Mouse (Mus musculus) MEL (cell line): Measurements from ENCODE around the gene Thsd1. TPM values are rescaled to one million over a fixed set of nuclear protein-coding genes. Genes with fewer than 3 reads are reported as not detected.

Experiments
- DNase-seq: peaks from one replicate; pipeline ENCODE4 v3.0.0; 2011; ENCODE audit warnings: low read depth, low spot score
- H3K27ac ChIP-seq: 2 replicates; pipeline ENCODE4 v1.5.1; 2012; ENCODE audit warnings: low read depth, mild to moderate bottlenecking, control low read depth, low read length, moderate library complexity; ENCODE audit not compliant: control insufficient read depth
- H3K27me3 ChIP-seq, 2 experiments: fragments of 150-350 bp in 1 of 2; sonication (generic) in 1 of 2; 2 replicates each; pipeline ENCODE4 v1.6.1; 2012; ENCODE audit warnings: low read length in 2 of 2, mild to moderate bottlenecking in 2 of 2, improper control_type of control experiment in 1 of 2, moderate library complexity in 1 of 2; ENCODE audit not compliant: insufficient read depth in 2 of 2, control insufficient read depth in 1 of 2
- H3K36me3 ChIP-seq, 2 experiments: 2 replicates each; pipeline ENCODE4 v1.6.1; 2012 to 2014; ENCODE audit warnings: low read length in 2 of 2, improper control_type of control experiment in 1 of 2, inconsistent platforms in 1 of 2, mild to moderate bottlenecking in 1 of 2; ENCODE audit not compliant: insufficient read depth in 2 of 2, control insufficient read depth in 1 of 2
- H3K4me1 ChIP-seq, 2 experiments: fragments of 150-350 bp in 1 of 2; sonication (generic) in 1 of 2; 2 replicates each; pipeline ENCODE4 v1.6.1; 2012; ENCODE audit warnings: low read length in 2 of 2, improper control_type of control experiment in 1 of 2, mild to moderate bottlenecking in 1 of 2; ENCODE audit not compliant: insufficient read depth in 2 of 2, control insufficient read depth in 1 of 2
- H3K4me3 ChIP-seq, 2 experiments: fragments of 150-350 bp in 1 of 2; sonication (generic) in 1 of 2; 2 replicates each; pipeline ENCODE4 v1.5.1; 2012; ENCODE audit warnings: low read depth in 2 of 2, low read length in 2 of 2, mild to moderate bottlenecking in 2 of 2, moderate library complexity in 2 of 2, control low read depth in 1 of 2, improper control_type of control experiment in 1 of 2; ENCODE audit not compliant: control insufficient read depth in 1 of 2, insufficient read depth in 1 of 2
- H3K79me2 ChIP-seq: 2 replicates; pipeline ENCODE4 v1.6.1; 2012; ENCODE audit warnings: mild to moderate bottlenecking, low read length, moderate library complexity; ENCODE audit not compliant: control insufficient read depth, poor library complexity, insufficient read depth
- H3K9ac ChIP-seq: 2 replicates; pipeline ENCODE4 v1.6.1; 2012; ENCODE audit warnings: low read depth, mild to moderate bottlenecking, control low read depth, low read length, moderate library complexity; ENCODE audit not compliant: control insufficient read depth, poor library complexity, severe bottlenecking
- H3K9me3 ChIP-seq: fragments of 150-350 bp; sonication (generic); replicated peaks from 2 replicates; pipeline ENCODE4 v1.6.1; 2012; ENCODE audit warnings: mild to moderate bottlenecking, low read length, improper control_type of control experiment, moderate library complexity; ENCODE audit not compliant: insufficient read depth
- BHLHE40 ChIP-seq: IDR thresholded peaks from 2 replicates; pipeline ENCODE4 v1.6.1; 2012; ENCODE audit warnings: low read depth, mild to moderate bottlenecking, inconsistent platforms, low read length, improper control_type of control experiment, borderline replicate concordance
- CHD2 ChIP-seq: IDR thresholded peaks from 2 replicates; pipeline ENCODE4 v1.6.1; 2011; ENCODE audit warnings: low read length, improper control_type of control experiment
- ETS1 ChIP-seq: IDR thresholded peaks from 2 replicates; pipeline ENCODE4 v1.6.1; 2012; ENCODE audit warnings: low read depth, mild to moderate bottlenecking, inconsistent platforms, low read length, improper control_type of control experiment, moderate library complexity
- HCFC1 ChIP-seq: IDR thresholded peaks from 2 replicates; pipeline ENCODE4 v1.6.1; 2012; ENCODE audit warnings: low read depth, mild to moderate bottlenecking, inconsistent platforms, low read length, improper control_type of control experiment, moderate library complexity
- KAT2A ChIP-seq: conservative IDR thresholded peaks from 2 replicates; pipeline ENCODE4 v1.6.1; 2012; ENCODE audit warnings: low read depth, low read length, improper control_type of control experiment, inconsistent platforms
- MEF2A ChIP-seq: IDR thresholded peaks from 2 replicates; pipeline ENCODE4 v1.6.1; 2014; ENCODE audit warnings: low read depth, mild to moderate bottlenecking, inconsistent platforms, low read length, improper control_type of control experiment; ENCODE audit not compliant: poor library complexity, insufficient replicate concordance, severe bottlenecking; ENCODE audit errors: extremely low read depth
- MYC ChIP-seq: IDR thresholded peaks from 2 replicates; pipeline ENCODE4 v1.6.1; 2011; ENCODE audit warnings: low read depth, mild to moderate bottlenecking, low read length, improper control_type of control experiment, moderate library complexity
- RCOR1 ChIP-seq: IDR thresholded peaks from 2 replicates; pipeline ENCODE4 v1.6.1; 2012; ENCODE audit warnings: low read depth, mild to moderate bottlenecking, inconsistent platforms, low read length, improper control_type of control experiment
- SMC3 ChIP-seq: IDR thresholded peaks from 2 replicates; pipeline ENCODE4 v1.6.1; 2011; ENCODE audit warnings: low read depth, low read length, improper control_type of control experiment
- TAL1 ChIP-seq: IDR thresholded peaks from 2 replicates; pipeline ENCODE4 v1.6.1; 2012; ENCODE audit warnings: mild to moderate bottlenecking, inconsistent platforms, low read length, moderate library complexity, mixed read lengths
- TCF12 ChIP-seq: IDR thresholded peaks from 2 replicates; pipeline ENCODE4 v1.6.1; 2014; ENCODE audit warnings: low read depth, mild to moderate bottlenecking, inconsistent platforms, low read length, improper control_type of control experiment, moderate library complexity
- ZC3H11A ChIP-seq: IDR thresholded peaks from 2 replicates; pipeline ENCODE4 v1.6.1; 2012; ENCODE audit warnings: low read depth, mild to moderate bottlenecking, inconsistent platforms, low read length, improper control_type of control experiment
- ZNF384 ChIP-seq: IDR thresholded peaks from 2 replicates; pipeline ENCODE4 v1.6.1; 2012; ENCODE audit warnings: low read depth, mild to moderate bottlenecking, inconsistent platforms, low read length, improper control_type of control experiment
- polyA plus RNA-seq, 2 experiments: library from polyadenylated mRNA; stranded (reverse) in 1 of 2; unstranded in 1 of 2; fragments of >175 nt in 1 of 2; fragments of >200 nt in 1 of 2; gene quantifications; 2 replicates each; pipeline versions ENCODE4 v1.2.1 to v1.2.4; 2012; ENCODE audit warnings: low replicate concordance in 2 of 2, low read depth in 1 of 2; ENCODE audit not compliant: insufficient read length in 2 of 2, insufficient read depth in 1 of 2, missing spikeins in 1 of 2
- total RNA-seq: library from RNA; depleted of rRNA; stranded (reverse); fragments of 300-350 nt; gene quantifications from 2 replicates; pipeline ENCODE4 v1.2.3, GENCODE M21; 2012

The Thsd1 gene
- total and polyA plus RNA-seq, 3 experiments: 0.10 TPM; not detected in 2

- H3K9ac ChIP-seq: no peak overlapping the region
- no peak overlapping the region for H3K27ac ChIP-seq
- no peaks in the 10 kb centered on the region for H3K4me1 ChIP-seq
- H3K27me3 ChIP-seq: peaks cover 0 to 2% of the 10 kb centered on the region in 2 experiments; a peak in 1 of 4 replicates
- H3K4me3 ChIP-seq: no peak overlapping the region
- no peak for DNase-seq
- TF ChIP-seq BHLHE40 (no peak), TCF12 (no peak), ZC3H11A (no peak)
- H3K9me3 ChIP-seq: no peaks in the 10 kb centered on the region
- H3K36me3 ChIP-seq: no peaks in the 10 kb centered on the region
- H3K79me2 ChIP-seq: no peaks in the 10 kb centered on the region
Measured at GRCm38 (mm10) chr8:22274641-22275040, 47.5 kb downstream of the Thsd1 start.

- no peak within 1 kb of the TSS for H3K4me3 ChIP-seq
- no peaks in the 10 kb centered on the region for H3K36me3 ChIP-seq
- no peak within 1 kb of the TSS for H3K9ac ChIP-seq
- no peak for DNase-seq
- TF ChIP-seq SMC3 (no peak), MYC (no peak), KAT2A (no peak), ETS1 (no peak), ZC3H11A (no peak), CHD2 (no peak), BHLHE40 (no peak)
- H3K9me3 ChIP-seq: no peaks in the 10 kb centered on the region
- H3K27ac ChIP-seq: no peak within 1 kb of the TSS
- no peaks in the 10 kb centered on the region for H3K79me2 ChIP-seq
- peaks cover 0 to 1% of the 10 kb centered on the region in 2 experiments; a peak in 2 of 4 replicates for H3K27me3 ChIP-seq
- no peaks in the 10 kb centered on the region for H3K4me1 ChIP-seq
Measured at GRCm38 (mm10) chr8:22282999-22283491, 55.9 kb downstream of the Thsd1 start, which contains the start of gene Tpte. Gene Tpte, plus strand, starts transcription at chr8:22283441.

- Histone ChIP-seq H3K27ac (no peak overlapping the region), H3K36me3 (no peaks in the 10 kb centered on the region), H3K27me3 (peaks cover 0 to 6% of the 10 kb centered on the region in 2 experiments; a peak in 3 of 4 replicates), H3K9ac (no peak overlapping the region), H3K4me3 (no peak overlapping the region), H3K4me1 (no peaks in the 10 kb centered on the region), H3K9me3 (no peaks in the 10 kb centered on the region), H3K79me2 (no peaks in the 10 kb centered on the region)
- no peak for DNase-seq
- TF ChIP-seq ZNF384: no peak
- no peak for TF ChIP-seq HCFC1
- no peak for TF ChIP-seq RCOR1
- TF ChIP-seq MEF2A: no peak
- TF ChIP-seq TAL1: no peak
Measured at GRCm38 (mm10) chr8:22302326-22302725, 75.2 kb downstream of the Thsd1 start.
